Mouse (Mus musculus): ENCODE measurements around the gene Cyfip2.
A peak's percentile ranks its signal among the peaks of the same experiment; 100 is the strongest.

The Cyfip2 gene

DNA sequence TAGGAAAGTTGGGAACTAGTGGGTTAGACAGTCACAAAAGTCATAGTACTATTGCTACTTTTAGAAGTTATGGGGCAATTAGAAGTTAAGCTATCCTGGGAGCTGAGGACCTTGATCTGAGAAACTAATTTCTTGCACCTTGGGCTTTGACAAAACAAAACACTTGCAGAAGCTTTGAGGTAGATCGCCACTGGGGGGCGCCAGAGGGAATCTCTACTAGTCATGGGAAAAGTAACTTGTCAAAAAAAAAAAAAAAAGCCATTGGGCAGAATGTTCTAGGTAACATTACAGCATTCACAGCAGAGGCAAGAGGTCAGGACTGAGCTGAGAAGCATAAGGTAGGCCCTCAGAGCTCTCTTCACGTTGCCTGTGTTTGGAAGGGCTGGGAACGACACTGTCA, 75.7 kb downstream of the Cyfip2 start:
- DNase-seq (ENCODE audit: low spot score) = no peak

GRCm38 (mm10) chr11:46235334-46235733, 77.3 kb downstream of the Cyfip2 start, which contains the start of gene Fndc9:
Gene Fndc9, plus strand, starts transcription at chr11:46235531.
- no peak for DNase-seq (ENCODE audit: low spot score)

GRCm38 (mm10) chr11:46233966-46234365, 78.7 kb downstream of the Cyfip2 start:
- no peak for DNase-seq (ENCODE audit: low spot score)

DNA sequence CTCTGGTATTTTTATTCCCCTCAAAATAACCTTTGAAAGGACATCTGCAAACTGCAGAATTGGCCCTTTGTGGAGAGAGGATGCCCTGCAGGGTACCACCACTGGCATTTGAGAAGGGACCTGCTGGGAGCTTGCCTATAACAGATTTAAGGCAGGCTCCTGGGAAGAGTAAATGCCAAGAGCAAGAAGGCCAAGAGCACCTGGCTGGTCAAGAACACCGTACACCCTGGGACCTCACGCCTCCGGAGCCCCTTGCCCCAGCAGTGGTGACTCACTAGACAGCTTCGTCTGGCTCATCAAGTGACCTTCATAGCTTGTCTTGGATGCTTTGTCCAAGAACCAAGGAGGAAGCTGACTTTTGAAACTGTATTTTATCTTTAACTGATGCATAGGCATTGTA, 79.9 kb downstream of the Cyfip2 start:
- DNase-seq (ENCODE audit: low spot score) = no peak

GRCm38 (mm10) chr11:46230184-46230583, 82.5 kb downstream of the Cyfip2 start:
- DNase-seq (ENCODE audit: low spot score) = no peak

DNA sequence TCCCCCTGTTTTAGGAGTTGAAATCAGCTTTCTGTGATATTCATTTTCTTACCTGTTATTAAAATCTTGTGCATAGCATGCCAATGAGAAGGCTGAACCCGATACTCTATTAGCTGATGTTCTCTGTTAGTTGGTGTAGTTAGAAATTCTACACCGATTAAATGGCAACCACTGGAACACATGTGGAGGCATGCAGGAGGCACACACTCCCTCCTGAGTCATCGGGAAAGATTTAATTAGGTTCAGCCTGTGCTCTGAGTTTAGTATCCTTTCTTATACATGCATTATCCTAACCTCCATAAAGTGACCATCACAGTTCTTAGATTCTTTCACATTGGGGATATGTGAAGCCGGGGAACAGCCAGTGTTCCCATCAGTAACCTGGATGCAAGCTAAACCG, 87.3 kb downstream of the Cyfip2 start:
- DNase-seq (ENCODE audit: low spot score) = no peak

DNA sequence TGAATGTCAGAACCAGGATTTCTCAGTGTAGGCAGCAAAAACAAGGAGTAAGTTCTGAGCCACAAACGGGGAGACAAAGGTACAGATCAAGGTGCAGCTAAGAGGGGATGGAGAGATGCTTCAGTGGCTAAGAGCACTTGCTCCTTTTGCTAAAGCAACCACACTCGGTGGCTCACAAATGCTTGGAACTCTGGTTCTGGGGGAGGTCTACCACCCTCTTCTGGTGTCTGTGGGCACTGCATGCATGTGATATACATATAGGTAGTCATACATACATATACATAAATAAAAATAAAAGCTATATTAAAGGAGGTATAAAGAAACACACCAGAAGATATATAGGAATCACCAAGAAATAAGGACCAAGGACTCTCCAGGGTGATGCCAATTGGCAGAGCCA, 89.1 kb downstream of the Cyfip2 start:
- no peak for DNase-seq (ENCODE audit: low spot score)

DNA sequence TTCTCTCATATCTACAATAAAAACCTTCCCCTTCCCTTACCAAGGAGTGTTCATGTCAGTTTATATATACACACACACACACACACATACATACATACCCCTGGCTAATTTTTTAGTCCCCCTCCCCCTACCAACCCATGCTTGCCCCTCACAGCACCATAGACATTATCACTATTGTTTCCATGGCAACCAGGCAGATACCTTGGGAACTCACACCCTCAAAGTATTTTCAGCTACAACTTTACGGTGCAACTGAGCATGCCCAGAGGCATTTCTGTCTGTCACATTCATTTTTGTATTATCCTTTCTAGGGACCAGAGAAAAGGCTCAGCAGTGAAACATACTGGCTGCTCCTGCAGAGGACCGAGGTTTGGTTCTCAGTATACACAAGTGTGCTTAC, 92.4 kb downstream of the Cyfip2 start:
- DNase-seq (ENCODE audit: low spot score) = no peak

GRCm38 (mm10) chr11:46219380-46219779, 93.3 kb downstream of the Cyfip2 start:
- no peak for DNase-seq (ENCODE audit: low spot score)

DNA sequence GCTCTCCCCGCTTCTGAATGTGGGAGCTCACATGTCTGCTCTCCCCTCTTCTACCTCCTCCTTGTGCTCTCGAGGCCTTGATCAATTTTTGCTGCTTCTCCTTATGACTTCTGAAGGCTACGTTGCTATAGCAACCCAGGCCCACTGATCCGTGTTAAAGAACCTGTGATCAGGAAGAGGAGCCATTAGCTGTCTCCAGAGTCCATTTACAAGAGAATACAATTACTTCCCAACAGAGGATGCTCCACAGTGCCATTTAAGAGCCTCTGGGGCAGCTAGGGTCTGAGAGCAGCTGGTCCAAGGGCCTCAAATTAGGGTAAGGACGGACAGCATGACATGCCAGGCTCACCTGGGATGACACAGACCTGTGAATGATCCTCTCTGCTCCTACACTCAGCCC, 94.1 kb downstream of the Cyfip2 start:
- DNase-seq (ENCODE audit: low spot score) = no peak

GRCm38 (mm10) chr11:46217686-46218085, 95.0 kb downstream of the Cyfip2 start:
- DNase-seq (ENCODE audit: low spot score) = no peak

DNA sequence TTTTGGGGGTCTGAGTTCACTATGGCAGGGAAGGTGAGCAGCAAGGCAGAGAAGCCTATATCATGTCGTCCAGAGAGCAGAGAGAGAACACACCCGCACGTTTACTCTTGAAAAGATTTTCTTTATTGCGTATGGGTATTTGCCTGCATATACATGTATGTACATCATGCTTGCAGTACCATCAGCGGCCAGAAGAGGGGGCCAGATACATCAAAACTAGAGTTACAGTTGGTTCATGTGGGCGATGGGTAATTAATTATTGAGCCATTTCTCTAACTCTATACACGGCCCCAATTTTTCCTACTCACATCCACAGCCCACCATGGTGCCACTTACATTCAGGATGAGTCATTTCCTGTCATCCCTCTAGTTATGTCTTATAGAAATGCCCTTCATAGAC, 96.0 kb downstream of the Cyfip2 start:
- no peak for DNase-seq (ENCODE audit: low spot score)

- peak; percentile 85 for DNase-seq (ENCODE audit: low spot score)
These were observed 97.3 kb downstream of the Cyfip2 start for GRCm38 (mm10) chr11:46215354-46215753.

- no peak for DNase-seq (ENCODE audit: low spot score)
These were observed 98.1 kb downstream of the Cyfip2 start for GRCm38 (mm10) chr11:46214368-46215230.

GRCm38 (mm10) chr11:46213844-46214243, 98.8 kb downstream of the Cyfip2 start:
- no peak for DNase-seq (ENCODE audit: low spot score)

- no peak for DNase-seq (ENCODE audit: low spot score)
These were observed 100.8 kb downstream of the Cyfip2 start for GRCm38 (mm10) chr11:46211858-46212257.

DNA sequence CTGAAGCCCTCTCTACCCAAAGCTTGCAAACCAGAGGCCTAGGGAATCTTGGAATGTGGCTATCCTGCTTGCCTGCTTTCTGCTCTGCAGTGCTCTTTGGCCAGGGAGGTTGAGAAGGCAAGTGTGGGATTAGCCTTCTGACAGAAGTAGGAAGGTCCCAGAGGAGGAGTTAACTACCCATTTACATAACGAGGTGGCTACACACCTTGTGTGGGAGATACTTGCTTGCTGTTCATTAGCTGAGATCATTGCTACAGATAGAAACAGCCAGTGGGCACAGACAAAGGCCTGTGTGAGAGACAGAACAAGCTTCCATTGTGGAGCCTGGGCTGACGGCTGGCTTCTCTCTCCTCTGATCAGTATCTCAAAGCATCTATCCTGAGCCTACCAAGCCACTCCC, 102.8 kb downstream of the Cyfip2 start:
- no peak for DNase-seq (ENCODE audit: low spot score)

GRCm38 (mm10) chr11:46205639-46206409, 106.8 kb downstream of the Cyfip2 start:
- DNase-seq (ENCODE audit: low spot score) = no peak

- no peak for DNase-seq (ENCODE audit: low spot score)
These were observed 107.8 kb downstream of the Cyfip2 start for GRCm38 (mm10) chr11:46204841-46205240.

- DNase-seq (ENCODE audit: low spot score) = no peak
These were observed 110.1 kb downstream of the Cyfip2 start for GRCm38 (mm10) chr11:46202547-46202887.

DNA sequence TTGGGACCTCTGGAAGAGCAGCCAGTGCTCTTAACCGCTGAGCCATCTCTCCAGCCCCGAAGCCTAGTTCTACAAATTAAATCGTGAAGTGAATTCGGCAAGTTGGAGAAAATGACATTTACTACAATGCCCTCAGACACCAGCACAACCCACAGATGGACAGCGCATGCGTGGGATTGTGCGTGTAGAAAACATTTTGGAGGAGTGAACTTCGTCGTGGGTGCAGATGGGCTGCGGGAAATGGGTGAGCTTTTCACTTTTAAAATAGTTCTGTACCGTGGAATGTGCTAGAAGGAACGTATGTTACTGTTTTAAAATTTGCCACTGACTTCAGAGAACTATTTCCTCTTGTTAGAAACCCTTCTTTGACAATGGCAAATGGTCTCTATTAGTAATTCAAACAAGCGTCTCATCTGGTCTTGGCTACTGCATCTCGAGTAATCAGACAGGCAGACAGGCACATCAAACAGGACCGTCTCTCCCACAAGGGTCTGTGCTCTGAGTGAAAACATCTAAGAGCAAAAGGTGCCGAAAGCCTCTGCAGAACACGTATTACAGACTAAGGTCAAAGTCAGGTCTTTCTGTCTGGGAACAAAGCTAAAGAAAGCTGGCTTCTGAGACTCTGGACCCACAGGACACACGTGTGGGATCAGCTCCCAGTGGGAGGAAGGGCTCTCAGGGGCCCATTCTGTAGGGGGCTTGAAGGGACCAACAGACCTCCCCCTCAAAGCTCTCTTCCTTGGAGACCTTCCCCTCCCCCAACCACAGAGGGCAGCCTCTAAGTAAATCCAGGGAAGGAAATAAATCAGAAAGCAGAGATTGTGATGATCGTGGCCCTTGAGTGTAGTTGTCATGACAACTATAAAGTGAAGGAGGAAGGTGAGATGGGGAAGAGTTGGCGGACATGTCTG, 110.8 kb downstream of the Cyfip2 start:
- no peak for DNase-seq (ENCODE audit: low spot score)

DNA sequence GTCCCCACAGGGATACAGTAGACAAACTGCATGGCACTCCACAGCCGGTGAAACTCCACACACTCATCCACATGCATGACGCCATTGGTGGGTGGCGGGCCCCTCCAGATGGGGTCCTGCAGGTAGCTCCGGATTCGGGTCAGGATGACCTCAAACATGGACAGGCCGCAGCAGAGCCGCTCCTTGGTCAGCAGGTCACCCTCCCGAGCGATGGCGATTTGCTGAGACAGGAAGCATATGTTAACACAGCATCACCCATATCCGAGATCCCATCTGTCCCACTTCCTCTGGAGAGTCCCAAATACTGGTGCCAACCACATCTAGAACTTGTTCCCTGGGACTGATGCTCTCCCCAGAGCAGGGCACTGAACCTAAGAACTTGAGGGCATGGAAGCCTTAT, 112.0 kb downstream of the Cyfip2 start:
- DNase-seq (ENCODE audit: low spot score) = no peak
